Mouse (Mus musculus) forebrain, postnatal 0 days (tissue): ENCODE measurements around the gene Lamb3. TPM values are rescaled to one million over a fixed set of nuclear protein-coding genes. Genes with fewer than 3 reads are reported as not detected.

Experiments used
- ATAC-seq: fragments of 200-750 bp; cut with Nextera tagmentation; 2 replicates; pipeline ENCODE4 v1.8.0; 2017; ENCODE audit warnings: mild to moderate bottlenecking, moderate library complexity
- DNase-seq: peaks from one replicate; pipeline ENCODE4 v3.0.0-alpha.2; 2015
- H3K27ac ChIP-seq: fragments of 300-500 bp; sonication (generic); 2 replicates; pipeline ENCODE4 v1.5.1; 2014; ENCODE audit warnings: low read depth, mild to moderate bottlenecking, antibody characterized with exemption, low read length, moderate library complexity, mixed read lengths
- H3K27me3 ChIP-seq: fragments of 300-500 bp; sonication (generic); 2 replicates; pipeline ENCODE4 v1.6.1; 2014; ENCODE audit warnings: mild to moderate bottlenecking, low read length, mixed read lengths; ENCODE audit not compliant: insufficient read depth
- H3K36me3 ChIP-seq: fragments of 300-500 bp; sonication (generic); 2 replicates; pipeline ENCODE4 v1.6.1; 2014; ENCODE audit warnings: mild to moderate bottlenecking, moderate library complexity; ENCODE audit not compliant: insufficient read depth
- H3K4me1 ChIP-seq: fragments of 300-500 bp; sonication (generic); 2 replicates; pipeline ENCODE4 v1.6.1; 2014; ENCODE audit warnings: antibody characterized with exemption; ENCODE audit not compliant: insufficient read depth
- H3K4me2 ChIP-seq: fragments of 300-500 bp; sonication (generic); 2 replicates; pipeline ENCODE4 v1.6.1; 2014; ENCODE audit warnings: low read depth, mild to moderate bottlenecking, moderate library complexity
- H3K4me3 ChIP-seq: fragments of 300-500 bp; sonication (generic); 2 replicates; pipeline ENCODE4 v1.5.1; 2014; ENCODE audit warnings: low read depth, low read length, mixed read lengths
- H3K9ac ChIP-seq: fragments of 300-500 bp; sonication (generic); 2 replicates; pipeline ENCODE4 v1.6.1; 2014; ENCODE audit warnings: mild to moderate bottlenecking
- H3K9me3 ChIP-seq: fragments of 300-500 bp; sonication (generic); 2 replicates; pipeline ENCODE4 v1.6.1; 2016; ENCODE audit warnings: low read length
- CTCF ChIP-seq: sonication (generic); IDR thresholded peaks from 2 replicates; pipeline ENCODE4 v1.5.1; 2016; ENCODE audit warnings: antibody characterized with exemption, control low read depth, low read depth
- WGBS: fragments of 180-500 bp; shearing (Covaris S2); extraction: QIAGEN DNeasy Blood & Tissue Kit; methylation state at CpG from one replicate; pipeline ENCODE4 v1.1.7; 2014; 5-methylcytosine and 5-hydroxymethylcytosine counted together
- polyA plus RNA-seq: library from polyadenylated mRNA; unstranded; fragments of >200 nt; fragmentation: Nextera tagmentation; extraction: Ambion mirVana; gene quantifications from 2 replicates; pipeline ENCODE4 v1.2.1, GENCODE M21; 2015
- total RNA-seq: library from RNA; depleted of rRNA; stranded (reverse); fragments of >200 nt; gene quantifications from 2 replicates; pipeline ENCODE4 v1.2.3, GENCODE M21; 2014

Gene Lamb3
- total and polyA plus RNA-seq, 2 experiments from 2014 or later = 1.1 to 1.5 TPM

DNA sequence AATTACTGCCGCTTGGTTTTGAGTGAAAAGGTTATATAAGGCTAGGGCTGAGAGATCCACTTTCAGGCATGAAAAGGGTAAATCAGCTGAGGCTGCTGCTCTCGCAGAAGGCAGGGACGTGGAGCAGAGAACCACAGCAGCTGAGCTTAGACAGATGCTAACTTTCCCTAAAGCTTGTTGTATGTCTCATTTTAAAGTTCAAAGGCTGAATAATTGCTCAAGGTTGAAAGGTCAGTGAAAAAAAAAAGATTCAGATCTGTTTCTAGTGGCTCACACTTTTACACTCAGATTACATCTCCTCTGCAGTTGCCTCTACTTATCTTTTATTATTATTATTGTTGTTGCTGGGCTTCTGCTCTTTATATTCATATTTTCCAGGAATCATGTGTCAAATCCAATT is 18.0 kb downstream of the Lamb3 start:
- Histone ChIP-seq H3K36me3 (no peaks in the 10 kb centered on the region), H3K27me3 (no peaks in the 10 kb centered on the region), H3K4me1 (no peaks in the 10 kb centered on the region), H3K4me2 (no peak overlapping the region), H3K9ac (no peak overlapping the region), H3K9me3 (no peaks in the 10 kb centered on the region), H3K4me3 (no peak overlapping the region), H3K27ac (no peak overlapping the region)
- ATAC-seq (no peak), DNase-seq (no peak)
- TF ChIP-seq CTCF = no peak
- 17% methylated on average over 3 of the region's 3 CpGs for WGBS

DNA sequence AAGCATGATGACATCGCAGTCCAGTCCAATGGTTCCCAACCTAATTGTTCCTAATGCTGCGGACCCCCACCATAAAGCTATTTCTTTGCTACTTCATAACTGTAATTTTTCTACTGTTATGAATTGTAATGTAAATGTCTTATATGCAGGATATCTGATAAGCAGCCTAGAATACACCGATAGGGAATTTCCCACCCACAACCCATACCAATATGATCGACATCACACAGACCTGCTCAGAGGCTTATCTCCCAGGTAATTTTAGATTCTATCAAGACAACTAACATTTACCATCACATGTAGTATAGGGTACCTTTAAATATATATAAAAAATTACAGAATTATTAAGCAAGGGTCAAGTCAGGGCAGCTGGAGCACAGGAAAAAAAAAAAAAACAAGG is 18.6 kb downstream of the Lamb3 start:
- Histone ChIP-seq H3K4me2 (no peak overlapping the region), H3K4me3 (no peak overlapping the region), H3K9ac (no peak overlapping the region), H3K27me3 (no peaks in the 10 kb centered on the region), H3K27ac (no peak overlapping the region), H3K4me1 (no peaks in the 10 kb centered on the region), H3K9me3 (no peaks in the 10 kb centered on the region), H3K36me3 (no peaks in the 10 kb centered on the region)
- DNase-seq (no peak), ATAC-seq (no peak)
- WGBS = 96% methylated on average over 4 of the region's 4 CpGs
- no peak for TF ChIP-seq CTCF

DNA sequence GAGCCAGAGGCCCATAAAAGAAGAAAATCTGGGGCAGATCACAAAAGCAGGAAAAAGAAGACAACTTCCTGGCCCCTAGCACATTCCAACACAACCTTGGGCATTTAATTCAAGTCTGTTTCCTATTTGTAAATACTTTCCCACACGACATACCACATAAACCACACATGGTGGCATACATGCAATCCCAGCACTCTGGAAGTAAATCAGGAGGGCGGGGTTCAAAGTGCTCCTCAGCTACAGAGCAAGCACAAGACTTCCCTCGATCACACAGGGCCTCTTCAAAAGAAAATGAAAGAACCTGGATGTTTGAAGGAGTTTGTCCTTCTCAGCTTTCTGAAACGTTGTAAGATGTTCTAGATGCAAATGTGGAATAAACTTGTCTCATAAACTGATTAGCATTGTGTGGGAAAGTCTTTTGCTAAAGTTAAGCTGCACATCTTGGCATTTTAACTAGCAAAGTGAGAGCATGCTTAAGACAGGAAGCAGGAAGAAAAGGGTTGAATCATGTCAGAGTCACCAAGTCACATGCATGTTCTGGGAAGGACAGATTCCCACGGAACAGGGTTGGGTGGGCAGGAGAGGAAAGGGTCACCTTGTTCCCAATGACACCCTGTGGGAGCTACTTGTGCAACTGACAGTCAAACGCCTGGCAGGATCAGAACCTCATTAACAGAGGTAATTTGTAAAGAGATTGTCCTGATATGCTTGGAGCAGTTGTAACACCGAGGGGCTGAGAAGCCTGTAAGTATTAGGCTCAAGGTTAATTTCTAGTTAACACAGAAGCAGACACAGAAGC is 19.4 kb downstream of the Lamb3 start:
- no peak for DNase-seq
- no peaks in the 10 kb centered on the region for H3K27me3 ChIP-seq
- H3K4me2 ChIP-seq = no peak overlapping the region
- H3K9ac ChIP-seq = no peak overlapping the region
- ATAC-seq = no peak
- H3K4me1 ChIP-seq = no peaks in the 10 kb centered on the region
- WGBS = 52% methylated on average over 7 of the region's 7 CpGs
- H3K27ac ChIP-seq = no peak overlapping the region
- H3K9me3 ChIP-seq = no peaks in the 10 kb centered on the region
- no peak for TF ChIP-seq CTCF
- no peaks in the 10 kb centered on the region for H3K36me3 ChIP-seq
- no peak overlapping the region for H3K4me3 ChIP-seq

DNA sequence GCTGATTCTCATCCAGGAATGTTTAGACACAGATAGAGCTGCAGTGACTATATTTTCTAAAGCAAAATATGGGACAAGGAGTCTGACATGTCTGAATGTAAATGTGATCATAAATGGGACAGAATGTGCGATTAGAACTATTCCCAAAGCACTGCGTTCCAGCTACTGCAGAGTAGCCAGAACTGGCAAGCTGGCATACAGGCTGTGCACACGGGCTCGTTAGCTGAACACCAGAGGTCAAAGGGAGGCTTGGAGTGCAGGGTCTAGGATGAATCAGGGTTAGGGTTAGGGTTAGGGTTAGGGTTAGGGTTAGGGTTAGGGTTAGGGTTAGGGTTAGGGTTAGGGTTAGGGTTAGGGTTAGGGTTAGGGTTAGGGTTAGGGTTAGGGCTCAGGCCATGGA is 20.0 kb downstream of the Lamb3 start:
- Histone ChIP-seq H3K4me3 (no peak overlapping the region), H3K9ac (no peak overlapping the region), H3K4me1 (no peaks in the 10 kb centered on the region), H3K27ac (no peak overlapping the region), H3K36me3 (no peaks in the 10 kb centered on the region), H3K27me3 (no peaks in the 10 kb centered on the region), H3K4me2 (no peak overlapping the region), H3K9me3 (no peaks in the 10 kb centered on the region)
- DNase-seq = no peak
- 59% methylated on average over 4 of the region's 4 CpGs for WGBS
- no peak for ATAC-seq
- TF ChIP-seq CTCF = no peak

DNA sequence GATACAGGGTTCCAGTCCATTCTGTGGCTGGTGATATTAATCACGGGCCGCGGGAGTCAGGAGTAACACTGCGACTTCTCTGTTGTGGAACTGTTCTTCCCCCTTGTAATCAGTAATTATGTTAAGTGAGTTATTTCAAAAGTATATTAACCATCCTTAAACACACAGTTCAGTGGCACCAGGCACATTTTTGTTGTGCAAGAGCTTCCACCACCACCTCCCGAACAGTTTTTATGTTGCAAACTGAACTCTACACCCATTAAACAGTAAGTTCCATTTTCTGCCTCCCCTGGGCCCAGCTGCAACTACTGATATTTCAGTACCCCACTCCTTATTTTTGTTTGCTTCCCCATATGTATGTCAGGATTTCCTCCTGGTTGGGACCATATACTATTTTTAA is 22.1 kb downstream of the Lamb3 start:
- 92% methylated on average over 5 of the region's 5 CpGs for WGBS
- no peak for TF ChIP-seq CTCF
- no peaks in the 10 kb centered on the region for H3K27me3 ChIP-seq

DNA sequence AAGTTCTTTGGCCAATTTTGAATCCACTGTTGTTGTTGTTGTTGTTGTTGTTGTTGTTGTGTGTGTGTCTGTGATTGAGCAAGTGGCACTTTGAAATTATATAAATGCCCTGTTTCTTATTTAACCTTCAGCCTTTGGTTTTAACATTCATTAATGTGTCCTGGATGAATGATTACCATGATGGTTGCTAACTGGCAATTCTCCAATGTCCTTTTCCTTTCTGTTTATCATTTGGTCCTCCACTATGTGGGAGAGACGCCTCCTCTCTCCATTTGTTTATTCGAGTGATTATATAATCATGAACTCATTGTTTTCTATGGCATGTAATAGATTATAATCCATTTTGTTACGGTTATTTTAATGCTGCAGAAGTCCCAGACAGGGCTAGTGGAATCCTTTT is 23.0 kb downstream of the Lamb3 start:
- Histone ChIP-seq H3K27me3 (no peaks in the 10 kb centered on the region), H3K9ac (no peak overlapping the region), H3K4me2 (no peak overlapping the region), H3K36me3 (no peaks in the 10 kb centered on the region), H3K4me1 (no peaks in the 10 kb centered on the region), H3K27ac (no peak overlapping the region), H3K9me3 (no peaks in the 10 kb centered on the region), H3K4me3 (no peak overlapping the region)
- TF ChIP-seq CTCF = no peak
- ATAC-seq (no peak), DNase-seq (no peak)
- WGBS = 76% methylated on average over 3 of the region's 3 CpGs

More for the DNA sequence above, 22.1 kb downstream of the Lamb3 start:
- Histone ChIP-seq H3K27ac (no peak overlapping the region), H3K9me3 (no peaks in the 10 kb centered on the region), H3K9ac (no peak overlapping the region), H3K4me2 (no peak overlapping the region), H3K36me3 (no peaks in the 10 kb centered on the region), H3K4me3 (no peak overlapping the region), H3K4me1 (no peaks in the 10 kb centered on the region)
- no peak for ATAC-seq
- DNase-seq = no peak

DNA sequence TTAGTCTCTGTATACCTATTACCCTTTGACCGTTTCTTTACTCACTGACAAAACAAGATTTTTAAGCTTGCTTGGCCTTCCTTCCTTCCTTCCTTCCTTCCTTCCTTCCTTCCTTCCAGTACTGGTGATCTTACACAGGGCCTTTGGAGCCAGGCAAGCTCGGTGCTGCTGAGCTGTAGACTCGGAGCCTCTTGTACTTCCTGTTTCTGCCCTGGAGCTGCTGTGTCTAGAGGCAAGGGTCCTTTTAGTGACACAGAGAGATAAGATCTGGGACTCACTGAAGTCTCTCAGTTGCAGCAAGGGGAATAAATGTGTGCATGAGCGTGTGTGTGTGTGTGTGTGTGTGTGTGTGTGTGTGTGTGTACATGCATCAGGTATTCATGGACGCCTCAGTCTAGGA is 23.4 kb downstream of the Lamb3 start:
- ATAC-seq (no peak), DNase-seq (no peak)
- H3K4me1 ChIP-seq = no peaks in the 10 kb centered on the region
- WGBS = 86% methylated on average over 5 of the region's 5 CpGs
- TF ChIP-seq CTCF = no peak
- no peaks in the 10 kb centered on the region for H3K36me3 ChIP-seq
- no peak overlapping the region for H3K4me3 ChIP-seq
- no peak overlapping the region for H3K4me2 ChIP-seq
- no peaks in the 10 kb centered on the region for H3K27me3 ChIP-seq
- H3K9ac ChIP-seq = no peak overlapping the region
- no peaks in the 10 kb centered on the region for H3K9me3 ChIP-seq
- no peak overlapping the region for H3K27ac ChIP-seq
